Mouse (Mus musculus): ENCODE measurements around the gene Gm45799. TPM values are rescaled to one million over a fixed set of nuclear protein-coding genes. Genes with fewer than 3 reads are reported as not detected.
A peak's percentile ranks its signal among the peaks of the same experiment; 100 is the strongest.

Gene Gm45799
- total RNA-seq, 2 experiments from 2014 or later, result 6.9 to 12.7 TPM

DNA sequence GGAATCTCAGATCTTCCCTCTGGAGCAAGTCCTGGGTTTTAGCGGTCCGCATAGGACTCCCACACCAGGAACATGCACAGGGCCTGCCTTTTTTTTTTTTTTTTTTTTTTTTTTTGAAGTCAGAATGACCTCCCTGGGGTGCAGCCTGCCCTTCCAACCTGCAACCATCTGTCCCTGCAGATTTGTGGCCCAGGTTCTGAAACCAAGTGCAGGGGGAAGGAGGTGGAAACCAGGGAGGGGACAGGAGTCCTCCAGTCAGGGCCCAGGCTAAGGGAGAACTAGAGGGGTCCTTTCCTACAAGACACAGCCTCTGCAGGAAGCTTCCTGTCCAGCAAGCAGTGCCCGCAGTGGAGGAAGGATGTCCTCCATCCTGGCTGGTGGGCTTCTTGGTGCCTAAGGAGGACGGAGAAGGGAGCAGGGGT is 7.8 kb upstream of the Gm45799 start:
- TF ChIP-seq CTCF (conservative IDR thresholded peaks at IDR 0.05), result no peak
- peak overlapping the region; percentile 97 for H3K27ac ChIP-seq
- peak overlapping the region; percentile 89 for H3K4me3 ChIP-seq
- DNase-seq (ENCODE audit: low spot score in 2 of 2), result no peak

DNA sequence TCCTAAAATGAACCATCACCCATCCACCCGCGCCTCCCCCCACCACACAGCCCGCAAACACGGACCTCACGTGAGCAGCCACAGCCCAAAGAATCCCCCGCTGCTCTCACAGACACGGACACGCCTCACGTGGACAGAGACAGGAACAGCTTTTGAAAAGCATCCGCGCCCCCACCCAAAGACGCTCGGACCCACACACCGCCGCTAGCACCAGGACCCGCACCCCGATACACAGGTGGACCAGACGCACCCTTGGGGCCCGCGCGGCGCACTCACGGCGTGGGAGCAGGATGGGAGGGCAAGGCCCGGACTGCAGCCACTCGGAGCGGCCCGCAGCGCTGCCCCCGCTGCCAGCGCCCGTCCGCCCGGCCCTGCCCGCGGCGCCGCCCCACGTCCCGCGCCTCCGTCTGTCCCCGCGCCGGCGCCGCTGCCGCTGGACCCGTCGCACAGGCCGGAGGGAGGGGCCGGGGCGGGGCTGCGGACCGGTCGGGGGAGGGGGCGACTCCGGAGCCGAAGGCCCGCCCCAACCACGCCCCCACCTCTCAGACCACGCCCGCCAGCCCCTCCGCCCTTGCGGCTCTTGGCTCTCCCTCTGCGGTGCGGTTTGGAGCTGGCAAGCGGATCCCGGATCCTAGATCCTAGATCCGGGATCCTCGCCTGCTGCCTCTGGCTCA is 7.1 kb upstream of the Gm45799 start, which contains the start of gene Trim3:
Gene Trim3, minus strand, starts transcription at position 445 of the 674 bp plus-strand sequence.
- TF ChIP-seq CTCF (conservative IDR thresholded peaks at IDR 0.05), result no peak
- Histone ChIP-seq H3K4me3 (peak within 1 kb of the TSS; percentile 89), H3K27ac (peak within 1 kb of the TSS; percentile 97)
- peak; percentile 91 for DNase-seq (ENCODE audit: low spot score in 2 of 2)

DNA sequence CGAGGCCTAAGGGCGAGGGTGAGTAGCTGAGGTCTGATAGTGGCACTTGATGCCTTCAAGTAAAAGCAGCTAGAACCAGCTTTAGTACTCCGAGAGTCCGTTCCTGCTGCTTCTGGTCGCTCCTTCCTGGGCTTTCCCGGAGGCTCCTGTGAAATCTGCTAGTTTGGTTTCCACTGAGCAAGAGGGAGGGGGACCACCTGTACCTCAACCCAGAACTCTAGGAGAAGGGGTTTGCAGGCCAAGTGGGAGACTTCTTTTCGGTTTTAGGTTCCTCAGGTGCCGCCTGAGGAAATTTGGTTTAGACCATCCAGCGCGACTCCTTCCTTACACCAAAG is 6.6 kb upstream of the Gm45799 start:
- peak overlapping the region; percentile 89 for H3K4me3 ChIP-seq
- no peak for TF ChIP-seq CTCF (conservative IDR thresholded peaks at IDR 0.05)
- peak overlapping the region; percentile 87 for H3K27ac ChIP-seq
- no peak for DNase-seq (ENCODE audit: low spot score in 2 of 2)

DNA sequence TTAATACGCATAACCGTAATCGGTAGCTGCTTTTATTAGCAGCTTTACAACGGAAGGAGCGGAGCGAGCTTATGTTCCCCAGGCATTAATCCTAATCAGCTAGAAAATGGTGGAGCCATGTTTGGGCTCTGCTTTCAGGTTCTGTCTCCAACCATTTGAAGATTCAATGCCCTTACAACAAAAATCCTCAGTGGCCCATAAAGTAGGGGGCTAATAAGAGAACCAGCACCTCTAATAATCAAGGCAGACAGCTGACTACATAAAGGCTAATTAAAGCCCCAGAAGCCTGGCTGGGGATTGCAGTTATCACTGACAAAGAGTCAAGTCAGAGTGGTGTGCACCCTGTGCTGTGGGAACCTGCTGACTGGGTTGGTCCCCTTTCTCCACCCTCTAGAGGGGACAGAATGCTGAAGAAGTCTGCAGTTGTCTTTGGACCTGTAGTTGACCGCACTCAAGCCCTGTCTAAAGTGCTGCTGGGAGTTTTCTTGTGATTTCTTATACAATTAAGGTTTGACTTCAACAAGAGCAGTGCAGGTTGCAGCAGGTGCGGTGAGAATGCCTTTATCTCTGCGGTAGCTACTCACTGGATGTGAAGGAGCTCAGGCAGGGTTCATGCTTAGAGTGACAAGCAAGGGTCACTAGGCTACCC is 6.0 kb upstream of the Gm45799 start:
- DNase-seq (ENCODE audit: low spot score in 2 of 2), result no peak
- Histone ChIP-seq H3K4me3 (peak overlapping the region; percentile 89), H3K27ac (peak overlapping the region; percentile 87)
- no peak for TF ChIP-seq CTCF (conservative IDR thresholded peaks at IDR 0.05)

DNA sequence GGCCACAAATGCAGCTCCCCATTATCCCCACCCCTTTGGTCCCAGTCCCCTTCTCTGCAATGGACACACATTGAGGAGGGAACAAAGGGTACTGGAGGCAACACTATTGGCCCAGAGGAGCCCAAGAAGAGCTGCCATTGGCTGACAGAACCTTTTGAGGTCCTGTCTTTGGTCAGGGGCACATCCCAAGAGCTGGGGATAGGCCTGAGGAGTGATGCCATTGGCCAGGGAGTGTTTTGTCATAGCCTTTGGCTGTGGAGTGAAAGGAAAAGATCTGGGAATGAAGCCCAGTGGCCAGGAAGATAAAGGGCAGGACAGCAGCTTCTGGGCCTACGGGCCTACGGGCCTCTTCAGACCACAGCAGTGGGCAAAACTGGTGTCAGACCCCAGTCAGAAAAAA is 4.6 kb upstream of the Gm45799 start:
- peak overlapping the region; percentile 25; the same call in 1 of the 2 replicates for H3K27ac ChIP-seq
- no peak for TF ChIP-seq CTCF (conservative IDR thresholded peaks at IDR 0.05)
- no peak overlapping the region for H3K4me3 ChIP-seq
- no peak for DNase-seq (ENCODE audit: low spot score in 2 of 2)

DNA sequence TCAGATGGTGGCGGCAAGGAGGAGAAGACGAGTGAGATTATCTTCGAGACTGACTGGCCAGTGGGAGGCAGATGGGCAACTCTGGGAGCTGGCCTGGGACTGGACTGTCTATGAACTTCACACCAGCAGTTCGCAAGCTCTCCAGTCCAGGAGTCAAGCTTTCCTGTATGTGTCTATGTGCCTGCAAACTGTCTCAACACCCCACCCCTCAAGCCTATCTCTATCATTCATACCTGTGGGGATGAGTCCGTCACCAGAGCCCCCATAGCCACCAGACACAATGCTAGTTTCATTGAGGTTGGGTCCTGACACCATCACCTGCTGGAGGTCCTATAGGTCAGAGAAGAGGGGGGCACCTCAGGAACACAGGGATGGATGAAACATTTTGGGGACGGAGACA is 1.6 kb upstream of the Gm45799 start:
- no peak for DNase-seq (ENCODE audit: low spot score in 2 of 2)
- Histone ChIP-seq H3K4me3 (no peak overlapping the region; the same call in 1 of the 2 replicates), H3K27ac (no peak overlapping the region)
- no peak for TF ChIP-seq CTCF (conservative IDR thresholded peaks at IDR 0.05)

DNA sequence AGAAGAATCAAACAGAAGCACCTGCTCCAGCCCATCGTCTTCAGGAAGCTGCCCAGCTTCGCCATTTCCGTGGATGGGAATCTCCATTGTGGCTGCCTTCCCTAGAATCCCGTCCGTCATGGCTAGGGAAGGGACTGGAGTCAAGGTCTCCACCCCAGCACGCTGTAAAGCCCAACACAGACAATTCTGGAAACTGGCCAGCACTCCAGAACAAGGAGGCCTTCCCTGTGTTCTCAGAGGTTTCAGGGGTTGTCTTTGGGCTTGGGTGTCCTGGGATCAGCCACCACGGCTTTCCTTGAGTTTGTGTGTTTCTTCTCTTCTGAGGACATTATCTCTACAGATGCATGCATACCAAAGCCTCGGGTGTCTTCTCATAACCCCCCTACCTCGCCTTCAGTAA is 1.0 kb upstream of the Gm45799 start:
- TF ChIP-seq CTCF (conservative IDR thresholded peaks at IDR 0.05), result no peak
- DNase-seq (ENCODE audit: low spot score in 2 of 2), result no peak
- Histone ChIP-seq H3K27ac (peak overlapping the region; percentile 95; the same call in 1 of the 2 replicates), H3K4me3 (peak overlapping the region; percentile 93)

DNA sequence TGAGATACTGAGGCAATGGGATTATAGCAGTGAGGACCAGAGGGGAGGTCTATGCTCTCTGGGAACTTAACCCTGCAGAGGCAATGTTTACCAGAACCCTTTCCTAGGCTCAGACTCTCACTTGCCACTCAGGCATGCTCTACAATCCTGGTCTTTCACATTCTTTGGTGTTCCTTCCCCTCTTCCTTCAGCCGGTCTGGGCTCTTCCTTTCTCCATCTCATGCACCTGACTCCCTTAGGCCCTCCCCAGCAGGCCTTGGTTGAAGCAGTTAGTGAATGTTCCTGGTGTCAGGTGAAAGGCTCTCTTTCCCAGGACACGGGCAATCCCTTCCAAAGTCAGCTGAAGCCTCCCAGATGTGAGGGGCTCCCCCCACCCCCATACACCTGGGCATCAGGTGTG is 596 bp upstream of the Gm45799 start, which contains the start of gene Timm10b:
Gene Timm10b, plus strand, starts transcription at position 301 of the 400 bp plus-strand sequence.
- H3K4me3 ChIP-seq, result peak within 1 kb of the TSS; percentile 93
- peak within 1 kb of the TSS; percentile 95 for H3K27ac ChIP-seq
- no peak for DNase-seq (ENCODE audit: low spot score in 2 of 2)
- no peak for TF ChIP-seq CTCF (conservative IDR thresholded peaks at IDR 0.05)

DNA sequence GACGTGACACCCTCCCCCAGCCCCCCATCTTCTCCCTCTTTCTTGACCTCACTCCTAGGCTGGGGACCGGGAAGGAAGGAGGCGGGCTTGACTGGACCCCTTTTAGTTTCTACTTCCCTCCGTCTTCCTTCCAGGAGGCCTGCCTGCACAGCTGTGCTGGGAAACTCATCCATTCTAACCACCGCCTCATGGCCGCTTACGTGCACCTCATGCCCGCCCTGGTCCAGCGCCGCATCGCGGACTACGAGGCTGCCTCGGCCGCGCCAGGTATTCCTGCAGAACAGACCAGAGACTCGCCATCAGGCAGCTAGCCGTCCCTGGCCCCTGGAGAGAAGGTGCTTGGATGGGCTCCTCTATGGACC is 523 bp downstream of the Gm45799 start:
- H3K27ac ChIP-seq, result peak overlapping the region; percentile 95
- no peak for DNase-seq (ENCODE audit: low spot score in 2 of 2)
- TF ChIP-seq CTCF (conservative IDR thresholded peaks at IDR 0.05), result no peak
- peak overlapping the region; percentile 93 for H3K4me3 ChIP-seq

DNA sequence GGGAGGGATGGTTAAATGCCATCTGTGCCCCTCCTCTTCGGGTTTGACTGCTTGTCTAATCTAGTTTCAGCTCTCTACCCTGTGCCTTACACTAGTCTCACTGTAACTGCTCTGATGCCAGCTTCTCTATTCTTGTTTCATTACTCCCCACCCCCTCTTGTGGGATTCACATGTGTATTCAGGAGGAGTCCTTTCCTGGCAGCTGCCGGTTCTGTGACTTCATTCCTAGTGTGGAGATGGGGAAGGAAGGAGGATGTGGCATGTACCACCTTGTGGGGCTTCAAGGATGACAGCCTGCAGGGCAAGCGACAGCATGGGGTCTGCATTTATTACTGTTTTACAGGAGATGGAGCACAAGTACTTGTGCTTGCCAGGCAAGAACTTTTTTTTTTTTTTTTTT is 1.6 kb downstream of the Gm45799 start:
- no peak for DNase-seq (ENCODE audit: low spot score in 2 of 2)
- Histone ChIP-seq H3K27ac (0 out of 2 replicates have a peak overlapping the region, but pooled peaks have one; percentile 95), H3K4me3 (peak overlapping the region; percentile 93)
- TF ChIP-seq CTCF (conservative IDR thresholded peaks at IDR 0.05), result no peak

DNA sequence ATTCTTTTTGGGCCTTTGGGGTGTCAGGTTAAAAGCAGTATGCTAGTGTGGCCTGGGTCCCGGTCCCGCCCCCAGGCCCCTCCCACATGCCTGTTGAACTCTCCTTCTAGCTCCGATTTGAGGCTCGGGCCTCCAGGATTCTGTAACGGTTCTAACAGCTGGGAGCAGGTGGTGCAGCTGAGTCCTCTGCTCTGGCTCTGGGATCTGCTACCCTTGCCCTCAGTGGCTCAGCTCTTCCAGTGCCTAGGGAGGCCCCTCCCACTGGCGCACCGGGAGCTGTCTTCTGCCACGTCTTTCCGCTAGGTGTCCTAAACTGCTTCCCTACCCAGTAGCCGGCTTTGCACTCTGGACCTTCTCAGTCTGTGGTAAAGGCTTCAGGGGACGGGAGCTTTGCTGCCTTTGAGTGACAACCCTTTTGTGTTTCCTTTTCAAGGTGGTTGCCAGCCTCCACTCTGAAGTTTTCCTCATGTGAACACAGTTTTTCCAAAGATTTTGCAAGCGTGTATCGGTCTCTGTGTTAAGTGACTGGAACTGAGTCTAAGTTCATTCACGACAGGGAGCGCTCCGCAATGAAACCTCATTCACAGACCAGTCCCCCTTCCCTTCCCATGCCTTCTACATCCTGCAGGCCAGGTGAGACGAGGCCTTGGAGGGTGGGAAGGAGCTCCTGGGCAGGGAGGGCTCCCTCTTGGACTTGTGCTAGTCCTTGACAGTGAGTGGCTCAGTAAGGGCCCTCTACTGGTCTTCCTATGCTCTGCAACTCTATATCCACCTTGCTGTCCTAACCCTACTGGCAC is 10.5 kb downstream of the Gm45799 start, which contains the start of gene Dnhd1:
Gene Dnhd1, plus strand, starts transcription at position 189 of the 797 bp plus-strand sequence.
- TF ChIP-seq CTCF (conservative IDR thresholded peaks at IDR 0.05), result peak; percentile 66
- Histone ChIP-seq H3K27ac (no peak within 1 kb of the TSS; the same call in 1 of the 2 replicates), H3K4me3 (peak within 1 kb of the TSS; percentile 41)
- peak in 1 of 2 experiments; percentile 55 for DNase-seq (ENCODE audit: low spot score in 2 of 2)

DNA sequence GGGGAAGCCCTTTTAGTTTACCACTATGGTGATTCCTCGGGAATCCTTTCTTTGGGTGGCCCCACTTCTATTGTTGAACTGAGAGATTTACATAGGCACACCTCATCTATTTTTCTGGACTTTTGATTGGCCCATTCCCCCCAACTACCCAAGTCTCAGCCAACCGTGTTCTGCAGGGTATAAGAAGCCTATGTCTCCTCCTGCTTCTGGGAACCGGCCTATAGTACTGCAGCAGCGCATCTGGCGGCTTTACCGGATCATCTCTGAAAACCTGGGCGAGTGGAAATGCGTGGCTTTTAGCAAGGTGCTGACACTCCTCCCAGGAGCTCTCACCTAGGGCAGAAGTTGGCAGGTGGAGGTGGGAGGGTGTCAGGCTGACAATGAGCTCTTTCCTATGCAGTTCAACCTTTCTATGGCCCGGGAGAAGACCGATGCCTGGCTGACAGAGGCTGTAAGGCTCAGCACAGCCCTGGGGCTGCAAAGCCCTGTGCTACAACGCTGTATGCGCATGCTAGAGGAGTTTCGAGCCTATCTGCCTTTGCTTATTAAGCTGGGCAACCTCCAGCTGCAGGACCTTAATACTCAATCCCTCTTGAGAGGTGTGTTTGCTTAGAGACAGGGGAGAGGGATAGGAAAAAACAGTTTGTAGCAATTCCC is 45.3 kb downstream of the Gm45799 start:
- no peak overlapping the region for H3K27ac ChIP-seq
- no peak for DNase-seq (ENCODE audit: low spot score in 2 of 2)
- no peak overlapping the region for H3K4me3 ChIP-seq
- no peak for TF ChIP-seq CTCF (conservative IDR thresholded peaks at IDR 0.05)

Data from layer of hippocampus, adult 2 months (tissue).